Mouse (Mus musculus): ENCODE measurements around the gene Acp6. TPM values are rescaled to one million over a fixed set of nuclear protein-coding genes. Genes with fewer than 3 reads are reported as not detected.

Gene Acp6
- total and polyA plus RNA-seq, 3 experiments = 32.7 to 34.0 (median 33.3) TPM

GRCm38 (mm10) chr3:97213871-97214270 is 55.3 kb downstream of the Acp6 start:
- H3K27ac ChIP-seq = no peak overlapping the region
- H3K4me1 ChIP-seq (ENCODE audit: control insufficient read depth, insufficient read depth, low read length) = peaks cover 1% of the 10 kb centered on the region; the same call in 1 of the 2 replicates
- DNase-seq = no peak
- no peak overlapping the region for H3K9ac ChIP-seq (ENCODE audit: low read depth, low read length)
- no peaks in the 10 kb centered on the region for H3K36me3 ChIP-seq (ENCODE audit: control insufficient read depth, insufficient read depth, low read length)
- no peaks in the 10 kb centered on the region for H3K27me3 ChIP-seq (ENCODE audit: control insufficient read depth, insufficient read depth, low read length)
- intact Hi-C loops (cut with DNase I) = no loop called here
- TF ChIP-seq POLR2A (IDR thresholded peaks at IDR 0.05; ENCODE audit: insufficient read depth, low read depth, low read length) (no peak), CTCF (IDR thresholded peaks at IDR 0.05) (no peak), EP300 (IDR thresholded peaks at IDR 0.05; ENCODE audit: insufficient read depth, low read depth, low read length) (no peak)
- H3K79me2 ChIP-seq (replicated peaks; ENCODE audit: control insufficient read depth, insufficient read depth, low read length) = no peaks in the 10 kb centered on the region
- 89% methylated on average over 10 of the region's 10 CpGs for WGBS
- H3K4me3 ChIP-seq = no peak overlapping the region

GRCm38 (mm10) chr3:97214439-97214838 is 55.9 kb downstream of the Acp6 start:
- Histone ChIP-seq H3K9ac (ENCODE audit: low read depth, low read length) (no peak overlapping the region), H3K27ac (no peak overlapping the region), H3K36me3 (ENCODE audit: control insufficient read depth, insufficient read depth, low read length) (no peaks in the 10 kb centered on the region), H3K4me3 (no peak overlapping the region), H3K27me3 (ENCODE audit: control insufficient read depth, insufficient read depth, low read length) (no peaks in the 10 kb centered on the region), H3K79me2 (replicated peaks; ENCODE audit: control insufficient read depth, insufficient read depth, low read length) (peaks cover 1% of the 10 kb centered on the region; the same call in 1 of the 2 replicates), H3K4me1 (ENCODE audit: control insufficient read depth, insufficient read depth, low read length) (peaks cover 1% of the 10 kb centered on the region; the same call in 1 of the 2 replicates)
- TF ChIP-seq POLR2A (IDR thresholded peaks at IDR 0.05; ENCODE audit: insufficient read depth, low read depth, low read length) = no peak
- TF ChIP-seq CTCF (IDR thresholded peaks at IDR 0.05) = no peak
- no peak for TF ChIP-seq EP300 (IDR thresholded peaks at IDR 0.05; ENCODE audit: insufficient read depth, low read depth, low read length)
- 53% methylated on average over 1 of the region's 1 CpGs for WGBS
- peak; percentile 43 to 59 for DNase-seq
- intact Hi-C loops (cut with DNase I) = no loop called here

GRCm38 (mm10) chr3:97215526-97215925 is 56.9 kb downstream of the Acp6 start:
- Histone ChIP-seq H3K9ac (ENCODE audit: low read depth, low read length) (no peak overlapping the region), H3K4me1 (ENCODE audit: control insufficient read depth, insufficient read depth, low read length) (peaks cover 1% of the 10 kb centered on the region; the same call in 1 of the 2 replicates), H3K27me3 (ENCODE audit: control insufficient read depth, insufficient read depth, low read length) (no peaks in the 10 kb centered on the region), H3K79me2 (replicated peaks; ENCODE audit: control insufficient read depth, insufficient read depth, low read length) (peaks cover 1% of the 10 kb centered on the region; the same call in 1 of the 2 replicates), H3K36me3 (ENCODE audit: control insufficient read depth, insufficient read depth, low read length) (no peaks in the 10 kb centered on the region), H3K4me3 (no peak overlapping the region), H3K27ac (no peak overlapping the region)
- intact Hi-C loops (cut with DNase I) = no loop called here
- WGBS = 80% methylated on average over 3 of the region's 3 CpGs
- DNase-seq = no peak
- TF ChIP-seq POLR2A (IDR thresholded peaks at IDR 0.05; ENCODE audit: insufficient read depth, low read depth, low read length) = no peak
- no peak for TF ChIP-seq EP300 (IDR thresholded peaks at IDR 0.05; ENCODE audit: insufficient read depth, low read depth, low read length)
- no peak for TF ChIP-seq CTCF (IDR thresholded peaks at IDR 0.05)

GRCm38 (mm10) chr3:97223261-97223660 is 64.7 kb downstream of the Acp6 start:
- H3K27me3 ChIP-seq (ENCODE audit: control insufficient read depth, insufficient read depth, low read length) = no peaks in the 10 kb centered on the region
- intact Hi-C loops (cut with DNase I) = no loop called here
- H3K9ac ChIP-seq (ENCODE audit: low read depth, low read length) = no peak overlapping the region
- no peak for DNase-seq
- peaks cover 1% of the 10 kb centered on the region; the same call in 1 of the 2 replicates for H3K79me2 ChIP-seq (replicated peaks; ENCODE audit: control insufficient read depth, insufficient read depth, low read length)
- H3K27ac ChIP-seq = no peak overlapping the region
- peaks cover 3% of the 10 kb centered on the region; the same call in 1 of the 2 replicates for H3K4me1 ChIP-seq (ENCODE audit: control insufficient read depth, insufficient read depth, low read length)
- TF ChIP-seq POLR2A (IDR thresholded peaks at IDR 0.05; ENCODE audit: insufficient read depth, low read depth, low read length) (no peak), CTCF (IDR thresholded peaks at IDR 0.05) (no peak), EP300 (IDR thresholded peaks at IDR 0.05; ENCODE audit: insufficient read depth, low read depth, low read length) (no peak)
- WGBS = 73% methylated on average over 9 of the region's 9 CpGs
- no peak overlapping the region for H3K4me3 ChIP-seq
- H3K36me3 ChIP-seq (ENCODE audit: control insufficient read depth, insufficient read depth, low read length) = no peaks in the 10 kb centered on the region

GRCm38 (mm10) chr3:97225231-97225630 is 66.7 kb downstream of the Acp6 start:
- WGBS = 63% methylated on average over 5 of the region's 5 CpGs
- Histone ChIP-seq H3K27ac (peak overlapping the region; percentile 49), H3K27me3 (ENCODE audit: control insufficient read depth, insufficient read depth, low read length) (no peaks in the 10 kb centered on the region), H3K36me3 (ENCODE audit: control insufficient read depth, insufficient read depth, low read length) (no peaks in the 10 kb centered on the region), H3K9ac (ENCODE audit: low read depth, low read length) (no peak overlapping the region), H3K79me2 (replicated peaks; ENCODE audit: control insufficient read depth, insufficient read depth, low read length) (no peaks in the 10 kb centered on the region), H3K4me1 (ENCODE audit: control insufficient read depth, insufficient read depth, low read length) (peaks cover 3% of the 10 kb centered on the region; the same call in 1 of the 2 replicates), H3K4me3 (no peak overlapping the region)
- TF ChIP-seq EP300 (IDR thresholded peaks at IDR 0.05; ENCODE audit: insufficient read depth, low read depth, low read length) (no peak), POLR2A (IDR thresholded peaks at IDR 0.05; ENCODE audit: insufficient read depth, low read depth, low read length) (no peak), CTCF (IDR thresholded peaks at IDR 0.05) (no peak)
- no peak for DNase-seq
- intact Hi-C loops (cut with DNase I) = loop anchor here (5.0 kb wide), 1 partner anchor 68 kb away; the partner anchor contains the start of gene Acp6

- Histone ChIP-seq H3K4me1 (ENCODE audit: control insufficient read depth, insufficient read depth, low read length) (peaks cover 3% of the 10 kb centered on the region; the same call in 1 of the 2 replicates), H3K27ac (peak overlapping the region; percentile 39), H3K4me3 (peak overlapping the region; percentile 61), H3K79me2 (replicated peaks; ENCODE audit: control insufficient read depth, insufficient read depth, low read length) (no peaks in the 10 kb centered on the region), H3K36me3 (ENCODE audit: control insufficient read depth, insufficient read depth, low read length) (no peaks in the 10 kb centered on the region), H3K27me3 (ENCODE audit: control insufficient read depth, insufficient read depth, low read length) (no peaks in the 10 kb centered on the region), H3K9ac (ENCODE audit: low read depth, low read length) (peak overlapping the region; percentile 74)
- 4% methylated on average over 18 of the region's 18 CpGs for WGBS
- no peak for DNase-seq
- intact Hi-C loops (cut with DNase I) = loop anchor here (1.0 to 5.0 kb wide), 2 partner anchors 69 to 71 kb away; partner anchors contain the start of genes Acp6 and Bcl9
- TF ChIP-seq EP300 (IDR thresholded peaks at IDR 0.05; ENCODE audit: insufficient read depth, low read depth, low read length) (no peak), POLR2A (IDR thresholded peaks at IDR 0.05; ENCODE audit: insufficient read depth, low read depth, low read length) (no peak), CTCF (IDR thresholded peaks at IDR 0.05) (no peak)
Measured at GRCm38 (mm10) chr3:97226719-97227118, 68.1 kb downstream of the Acp6 start.

Other genes with a start within 250 kb of the Acp6 start
- gene Gja8, start 232.8 kb upstream of the Acp6 start, total RNA-seq (2021) = not detected
- not detected in 2 replicates for gene Gja8, start 232.8 kb upstream of the Acp6 start, polyA plus RNA-seq (2012; rRNA removed)
- 10 to 100 TPM; 14.3 to 22.4 TPM for gene Bcl9, start 139.1 kb downstream of the Acp6 start, total RNA-seq (2021)
- 15.3 and 18.0 TPM in 2 replicates for gene Bcl9, start 139.1 kb downstream of the Acp6 start, polyA plus RNA-seq (2012; rRNA removed)